Mouse (Mus musculus) kidney, embryonic 16.5 days (tissue): ENCODE results near the gene Trap1. TPM values are rescaled to one million over a fixed set of nuclear protein-coding genes. Genes with fewer than 3 reads are reported as not detected.

Experiments used
- ATAC-seq: fragments of 200-750 bp; cut with Nextera tagmentation; 2 replicates; pipeline ENCODE4 v1.8.0; 2017; ENCODE audit warnings: moderate TSS enrichment; ENCODE audit not compliant: low FRiP score, low TSS enrichment
- H3K27ac ChIP-seq: fragments of 300-500 bp; sonication (generic); 2 replicates; pipeline ENCODE4 v1.5.1; 2014; ENCODE audit warnings: low read length
- H3K27me3 ChIP-seq: fragments of 300-500 bp; sonication (generic); 2 replicates; pipeline ENCODE4 v1.6.1; 2014; ENCODE audit warnings: low read length, control low read depth, mixed read lengths; ENCODE audit not compliant: insufficient read depth
- H3K36me3 ChIP-seq: fragments of 300-500 bp; sonication (generic); 2 replicates; pipeline ENCODE4 v1.6.1; 2014; ENCODE audit warnings: low read length, control low read depth, mixed read lengths; ENCODE audit not compliant: insufficient read depth
- H3K4me1 ChIP-seq: fragments of 300-500 bp; sonication (generic); 2 replicates; pipeline ENCODE4 v1.6.1; 2014; ENCODE audit warnings: low read length, control low read depth, mixed read lengths; ENCODE audit not compliant: insufficient read depth
- H3K4me2 ChIP-seq: fragments of 300-500 bp; sonication (generic); replicated peaks from 2 replicates; pipeline ENCODE4 v1.6.1; 2014; ENCODE audit warnings: low read depth, low read length
- H3K4me3 ChIP-seq: fragments of 300-500 bp; sonication (generic); 2 replicates; pipeline ENCODE4 v1.5.1; 2014; ENCODE audit warnings: mild to moderate bottlenecking, low read length
- H3K9ac ChIP-seq: fragments of 300-500 bp; sonication (generic); replicated peaks from 2 replicates; pipeline ENCODE4 v1.6.1; 2014; ENCODE audit warnings: low read length
- H3K9me3 ChIP-seq: fragments of 300-500 bp; sonication (generic); 2 replicates; pipeline ENCODE4 v1.6.1; 2016; ENCODE audit warnings: low read length, control low read depth
- WGBS: fragments of 180-500 bp; shearing (Covaris S2); extraction: QIAGEN DNeasy Blood & Tissue Kit; methylation state at CpG from one replicate; pipeline ENCODE4 v1.1.7; 2014; 5-methylcytosine and 5-hydroxymethylcytosine counted together
- polyA plus RNA-seq: library from polyadenylated mRNA; unstranded; fragments of >200 nt; fragmentation: Nextera tagmentation; extraction: Ambion mirVana; gene quantifications from 2 replicates; pipeline ENCODE4 v1.2.1, GENCODE M21; 2015

Trap1 gene
- polyA plus RNA-seq, 1 experiment from 2014 or later: 126 TPM

GRCm38 (mm10) chr16:4041646-4042045 is 36.0 kb downstream of the Trap1 start:
- Histone ChIP-seq H3K4me3 (no peak overlapping the region), H3K4me1 (no peaks in the 10 kb centered on the region), H3K4me2 (no peak overlapping the region), H3K27ac (no peak overlapping the region), H3K36me3 (peaks cover 76% of the 10 kb centered on the region), H3K9me3 (no peaks in the 10 kb centered on the region), H3K27me3 (no peaks in the 10 kb centered on the region), H3K9ac (no peak overlapping the region)
- WGBS: 99% methylated on average over 4 of the region's 4 CpGs
- ATAC-seq: no peak

DNA sequence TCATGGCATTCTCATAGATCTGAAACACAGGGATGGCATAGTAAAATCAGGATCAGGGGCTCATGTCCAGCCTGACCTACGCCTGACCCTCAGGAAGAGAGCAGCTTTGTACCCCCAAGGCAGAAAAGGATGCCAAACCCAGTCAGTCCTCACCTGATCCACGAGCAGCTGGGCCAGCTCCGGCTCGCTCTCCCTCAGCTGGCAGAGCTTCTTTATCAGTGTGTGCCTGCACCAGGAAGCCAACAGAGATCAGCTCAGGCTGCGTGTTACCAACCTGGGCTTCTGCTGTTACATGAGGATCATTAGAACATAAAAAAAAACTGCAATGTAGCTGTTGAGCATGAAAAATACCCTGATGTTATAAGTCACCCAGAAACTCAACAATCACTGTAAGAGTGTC is 37.4 kb downstream of the Trap1 start:
- peaks cover 69% of the 10 kb centered on the region for H3K36me3 ChIP-seq
- WGBS: 87% methylated on average over 5 of the region's 5 CpGs
- H3K9ac ChIP-seq: no peak overlapping the region
- no peak overlapping the region for H3K4me2 ChIP-seq
- no peaks in the 10 kb centered on the region for H3K27me3 ChIP-seq
- H3K4me3 ChIP-seq: no peak overlapping the region
- no peaks in the 10 kb centered on the region for H3K9me3 ChIP-seq
- H3K27ac ChIP-seq: no peak overlapping the region
- H3K4me1 ChIP-seq: no peaks in the 10 kb centered on the region
- no peak for ATAC-seq

DNA sequence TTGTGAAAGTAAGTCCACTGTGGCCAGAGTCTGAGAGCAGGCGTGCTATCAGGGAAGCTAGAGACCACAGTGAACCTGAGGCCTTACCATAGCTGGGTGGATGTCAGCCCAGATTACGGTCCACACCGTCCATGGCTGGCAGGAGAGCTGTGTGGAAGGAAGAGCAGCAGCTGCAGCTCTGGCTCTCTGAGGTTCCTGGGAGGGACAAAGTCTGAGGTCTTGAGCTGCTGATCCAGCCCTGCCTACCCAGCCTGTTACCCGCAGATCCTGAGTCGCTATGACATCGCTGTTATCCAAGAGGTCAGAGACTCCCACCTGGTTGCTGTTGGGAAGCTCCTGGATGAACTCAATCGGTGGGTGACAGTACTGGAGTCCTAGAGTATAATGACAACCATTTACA is 39.9 kb downstream of the Trap1 start:
- H3K27ac ChIP-seq: no peak overlapping the region
- no peaks in the 10 kb centered on the region for H3K9me3 ChIP-seq
- H3K4me1 ChIP-seq: peaks cover 6% of the 10 kb centered on the region; the same call in 1 of the 2 replicates
- no peak for ATAC-seq
- no peaks in the 10 kb centered on the region for H3K27me3 ChIP-seq
- H3K4me3 ChIP-seq: no peak overlapping the region
- H3K9ac ChIP-seq: no peak overlapping the region
- no peak overlapping the region for H3K4me2 ChIP-seq
- 94% methylated on average over 7 of the region's 7 CpGs for WGBS
- H3K36me3 ChIP-seq: peaks cover 50% of the 10 kb centered on the region

DNA sequence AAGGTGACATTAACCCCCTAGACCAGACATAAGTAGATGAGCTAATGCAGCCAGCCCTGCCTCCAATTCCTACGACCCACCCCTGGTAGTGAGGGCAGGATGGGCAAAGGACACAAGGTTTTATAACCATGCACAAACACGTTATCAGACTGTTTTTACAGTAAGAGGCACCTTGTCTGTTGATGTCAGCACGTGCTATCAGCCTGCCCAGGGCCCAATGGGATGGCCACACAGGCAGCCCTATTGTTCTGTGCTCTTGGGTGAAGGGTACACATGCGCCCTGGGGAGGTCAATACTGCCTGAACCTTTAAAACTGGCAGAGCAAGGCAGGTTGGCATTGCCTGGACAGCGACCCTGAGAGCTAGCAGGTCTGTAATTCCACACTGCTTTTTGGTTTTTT is 40.8 kb downstream of the Trap1 start, which contains the start of gene Dnase1:
Dnase1 (plus strand) TSS at position 136 of the 400 bp plus-strand sequence.
- Histone ChIP-seq H3K9me3 (no peaks in the 10 kb centered on the region), H3K9ac (no peak within 1 kb of the TSS), H3K4me3 (no peak within 1 kb of the TSS), H3K36me3 (peaks cover 47% of the 10 kb centered on the region), H3K4me2 (no peak within 1 kb of the TSS), H3K27ac (no peak within 1 kb of the TSS), H3K4me1 (peaks cover 6% of the 10 kb centered on the region; the same call in 1 of the 2 replicates), H3K27me3 (no peaks in the 10 kb centered on the region)
- no peak for ATAC-seq
- WGBS: 88% methylated on average over 5 of the region's 5 CpGs

GRCm38 (mm10) chr16:4035575-4035974 is 42.1 kb downstream of the Trap1 start:
- no peak for ATAC-seq
- WGBS: 78% methylated on average over 2 of the region's 2 CpGs

DNA sequence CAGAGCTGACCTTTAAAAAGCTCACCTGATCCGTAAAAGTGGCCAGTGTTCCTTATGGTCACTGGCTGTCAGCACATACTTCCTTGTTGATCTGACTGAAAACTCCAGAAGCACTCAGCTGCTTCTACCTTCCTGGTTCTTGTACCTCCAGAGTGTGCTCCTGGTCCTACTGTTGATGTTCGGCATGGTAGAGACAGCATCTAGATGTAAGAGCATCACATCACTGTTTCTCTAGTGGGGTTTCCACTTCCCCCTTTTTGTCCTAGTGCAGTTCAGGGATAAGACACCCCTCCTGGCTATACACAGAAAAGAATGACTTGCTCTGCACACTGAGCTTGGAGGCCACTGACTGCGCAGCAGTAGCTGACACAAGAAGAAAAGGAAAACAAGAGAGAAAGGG is 43.2 kb downstream of the Trap1 start:
- no peaks in the 10 kb centered on the region for H3K9me3 ChIP-seq
- peaks cover 29% of the 10 kb centered on the region for H3K36me3 ChIP-seq
- H3K4me2 ChIP-seq: no peak overlapping the region
- H3K4me3 ChIP-seq: no peak overlapping the region
- H3K4me1 ChIP-seq: peaks cover 17% of the 10 kb centered on the region
- no peaks in the 10 kb centered on the region for H3K27me3 ChIP-seq
- no peak for ATAC-seq
- H3K9ac ChIP-seq: no peak overlapping the region
- WGBS: 70% methylated on average over 3 of the region's 3 CpGs
- H3K27ac ChIP-seq: no peak overlapping the region

More at GRCm38 (mm10) chr16:4035575-4035974, 42.1 kb downstream of the Trap1 start:
- Histone ChIP-seq H3K9me3 (no peaks in the 10 kb centered on the region), H3K4me2 (no peak overlapping the region), H3K27ac (no peak overlapping the region), H3K36me3 (peaks cover 39% of the 10 kb centered on the region), H3K27me3 (no peaks in the 10 kb centered on the region), H3K4me1 (peaks cover 7% of the 10 kb centered on the region; the same call in 1 of the 2 replicates), H3K9ac (no peak overlapping the region), H3K4me3 (no peak overlapping the region)

DNA sequence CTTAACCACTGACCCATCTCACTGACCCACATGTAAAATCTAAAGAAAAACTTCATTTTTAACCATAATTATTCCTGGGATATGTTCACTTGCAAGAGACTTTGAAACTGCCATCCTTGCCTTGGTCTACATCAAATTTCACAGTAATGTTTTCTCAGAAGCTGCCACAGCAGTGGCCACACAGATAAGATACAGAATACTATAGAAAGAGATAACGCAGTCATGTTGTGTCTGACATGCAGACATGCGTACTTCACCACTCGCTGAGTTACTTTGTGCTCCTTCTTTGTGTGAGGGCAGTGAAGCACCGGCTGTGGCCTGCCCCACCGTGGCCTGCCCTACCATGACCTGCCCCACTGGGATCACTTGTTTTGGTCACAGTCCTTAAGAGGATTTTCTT is 43.7 kb downstream of the Trap1 start:
- no peak overlapping the region for H3K4me3 ChIP-seq
- no peaks in the 10 kb centered on the region for H3K27me3 ChIP-seq
- H3K9me3 ChIP-seq: no peaks in the 10 kb centered on the region
- peaks cover 24% of the 10 kb centered on the region for H3K36me3 ChIP-seq
- no peak overlapping the region for H3K4me2 ChIP-seq
- peak overlapping the region; percentile 1; the same call in 1 of the 2 replicates for H3K27ac ChIP-seq
- 48% methylated on average over 5 of the region's 5 CpGs for WGBS
- no peak overlapping the region for H3K9ac ChIP-seq
- no peak for ATAC-seq
- H3K4me1 ChIP-seq: peaks cover 17% of the 10 kb centered on the region

DNA sequence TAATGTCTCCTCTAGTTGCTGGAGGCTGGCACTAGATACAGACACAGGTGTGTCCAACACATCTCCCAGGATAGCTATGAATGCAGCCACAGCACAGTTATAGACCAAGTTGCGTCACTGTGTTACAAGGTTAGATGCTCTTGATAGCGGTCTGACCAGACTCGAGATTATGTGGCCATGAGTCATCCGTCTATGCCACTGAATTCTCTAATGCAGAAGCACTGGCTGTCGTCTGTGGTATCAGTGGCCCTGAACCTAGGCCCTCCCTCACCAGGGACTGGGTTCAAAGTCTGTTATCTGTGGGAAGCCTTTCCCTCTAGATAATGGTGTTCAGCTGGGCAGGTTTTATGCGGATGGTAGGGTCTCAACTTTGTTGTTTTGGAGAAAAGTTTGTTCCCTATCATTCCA is 45.3 kb downstream of the Trap1 start:
- H3K27ac ChIP-seq: peak overlapping the region; percentile 78

GRCm38 (mm10) chr16:4031441-4032274 is 46.0 kb downstream of the Trap1 start:
- no peak overlapping the region for H3K4me2 ChIP-seq
- peaks cover 3% of the 10 kb centered on the region; the same call in 1 of the 2 replicates for H3K9me3 ChIP-seq
- ATAC-seq: peak; percentile 76
- WGBS: 39% methylated on average over 4 of the region's 6 CpGs
- no peak overlapping the region for H3K9ac ChIP-seq
- peak overlapping the region; percentile 97 for H3K27ac ChIP-seq
- H3K4me3 ChIP-seq: no peak overlapping the region
- H3K27me3 ChIP-seq: no peaks in the 10 kb centered on the region
- H3K36me3 ChIP-seq: peaks cover 2% of the 10 kb centered on the region; the same call in 1 of the 2 replicates
- peaks cover 17% of the 10 kb centered on the region for H3K4me1 ChIP-seq

More for the DNA sequence above, 45.3 kb downstream of the Trap1 start:
- H3K4me2 ChIP-seq: no peak overlapping the region
- no peak overlapping the region for H3K9ac ChIP-seq
- peaks cover 17% of the 10 kb centered on the region for H3K4me1 ChIP-seq
- H3K4me3 ChIP-seq: no peak overlapping the region
- WGBS: 74% methylated on average over 6 of the region's 6 CpGs
- H3K36me3 ChIP-seq: peaks cover 8% of the 10 kb centered on the region
- no peaks in the 10 kb centered on the region for H3K27me3 ChIP-seq
- ATAC-seq: no peak
- H3K9me3 ChIP-seq: peaks cover 3% of the 10 kb centered on the region; the same call in 1 of the 2 replicates

DNA sequence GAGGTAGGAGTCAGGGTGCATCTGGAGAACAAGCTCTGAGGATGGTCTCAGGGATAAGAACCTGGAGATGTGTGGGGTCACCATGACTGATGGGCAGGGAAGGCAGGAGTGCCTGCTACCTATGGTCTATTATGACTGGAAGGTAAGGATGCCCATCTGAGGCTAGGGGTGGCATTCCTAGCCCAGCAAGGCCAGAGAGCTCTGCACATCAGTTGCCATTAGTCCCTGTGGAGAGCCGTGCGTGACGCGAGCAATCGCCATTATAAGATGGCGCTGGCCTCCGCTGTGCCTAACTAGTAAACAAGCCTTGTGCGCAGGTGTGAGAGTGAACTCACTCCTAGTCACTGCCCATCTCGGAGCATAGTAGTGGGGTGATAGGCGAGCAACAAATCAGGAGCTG is 47.1 kb downstream of the Trap1 start:
- Histone ChIP-seq H3K27me3 (no peaks in the 10 kb centered on the region), H3K4me3 (no peak overlapping the region), H3K4me2 (peak overlapping the region; percentile 11; the same call in 1 of the 2 replicates), H3K27ac (peak overlapping the region; percentile 97), H3K4me1 (peaks cover 17% of the 10 kb centered on the region), H3K9ac (no peak overlapping the region), H3K9me3 (peaks cover 3% of the 10 kb centered on the region; the same call in 1 of the 2 replicates), H3K36me3 (no peaks in the 10 kb centered on the region)
- ATAC-seq: no peak
- 92% methylated on average over 10 of the region's 10 CpGs for WGBS
